Mouse (Mus musculus): ENCODE data around the gene Ddx39b. TPM values are rescaled to one million over a fixed set of nuclear protein-coding genes. Genes with fewer than 3 reads are reported as not detected.

The Ddx39b gene
- polyA plus RNA-seq, 2 experiments = 127 to 199 TPM

DNA sequence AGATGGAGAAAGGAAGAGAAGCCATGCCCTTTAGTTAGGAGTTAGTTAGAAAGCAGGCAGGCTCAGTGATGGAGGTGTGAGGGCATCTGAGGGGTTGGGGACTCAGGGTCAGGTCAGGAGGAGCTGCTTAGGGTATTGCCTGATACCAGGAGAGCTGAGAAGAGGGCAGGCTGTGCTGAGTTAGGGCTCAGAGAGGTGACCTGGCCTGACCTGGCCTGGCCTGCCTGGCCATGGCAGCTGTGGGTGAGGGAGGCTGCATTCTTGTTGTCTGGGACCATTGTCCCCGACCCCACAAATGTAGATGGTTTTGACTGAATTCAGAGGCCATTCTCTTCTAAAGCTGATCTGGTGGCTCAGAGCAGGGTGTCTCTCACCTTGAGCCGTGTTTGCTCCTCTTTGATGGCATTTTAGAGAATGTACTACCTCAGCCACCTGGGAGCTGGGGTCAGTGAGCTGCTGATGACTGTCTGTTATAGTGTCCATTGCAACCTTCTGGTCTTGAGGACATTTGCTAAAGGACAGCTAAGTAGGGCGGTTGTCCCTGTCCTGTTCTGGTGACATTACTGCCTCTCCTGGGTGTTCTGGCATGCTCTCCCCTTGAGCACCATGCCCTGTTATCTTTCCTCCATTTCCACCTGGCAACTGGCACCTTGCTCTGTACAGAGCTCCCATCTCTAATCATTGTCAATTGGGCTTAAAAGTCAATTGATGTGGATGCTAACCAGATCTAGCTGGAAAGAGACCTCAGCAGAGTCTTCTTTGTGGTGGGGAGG lies 9.0 kb downstream of the Ddx39b start:
- no peak for DNase-seq (ENCODE audit: low read depth in 3 of 3, low spot score in 3 of 3)

DNA sequence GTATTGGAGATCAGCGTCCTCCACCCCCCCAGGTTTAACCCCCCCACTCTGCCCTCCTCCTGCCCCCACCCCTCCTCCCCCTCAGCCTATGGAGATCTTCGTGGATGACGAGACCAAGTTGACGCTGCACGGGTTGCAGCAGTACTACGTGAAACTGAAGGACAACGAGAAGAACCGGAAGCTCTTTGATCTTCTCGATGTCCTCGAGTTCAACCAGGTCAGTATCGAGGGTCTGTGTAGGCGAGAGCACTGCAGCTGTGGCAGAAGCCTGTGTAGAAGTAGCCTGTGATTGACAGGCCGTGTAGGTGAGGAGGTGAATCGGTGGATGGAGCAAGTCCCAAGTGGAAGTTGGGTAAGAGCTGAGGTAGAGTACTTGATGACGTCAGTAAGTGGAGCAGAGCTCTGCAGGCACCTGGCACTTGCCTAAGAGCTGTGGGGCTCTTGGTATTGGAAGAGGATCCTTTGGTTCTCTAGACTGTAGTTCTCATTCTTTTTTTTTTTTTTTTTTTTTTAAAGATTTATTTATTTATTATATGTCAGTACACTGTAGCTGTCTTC lies 9.7 kb downstream of the Ddx39b start:
- peaks cover 72% of the 10 kb centered on the region for H3K36me3 ChIP-seq (replicated peaks; ENCODE audit: control insufficient read depth, insufficient read depth, low read depth)
- no peaks in the 10 kb centered on the region for H3K4me1 ChIP-seq (replicated peaks; ENCODE audit: control insufficient read depth in 2 of 2, insufficient read depth in 2 of 2, low read length in 1 of 2)
- ATAC-seq (ENCODE audit: insufficient read depth) = no peak
- H3K9me3 ChIP-seq (ENCODE audit: control insufficient read depth, low read length) = no peaks in the 10 kb centered on the region
- H3K4me3 ChIP-seq (ENCODE audit: insufficient read depth in 1 of 2, low read depth in 2 of 2, low read length in 2 of 2) = no peak overlapping the region
- no peak for TF ChIP-seq CTCF (IDR thresholded peaks at IDR 0.05; ENCODE audit: low read depth)
- no peak for TF ChIP-seq EP300 (IDR thresholded peaks at IDR 0.05; ENCODE audit: low read depth)
- WGBS (ENCODE audit: insufficient replicate concordance) = 86% methylated on average over 15 of the region's 15 CpGs
- DNase-seq (ENCODE audit: low read depth in 3 of 3, low spot score in 3 of 3) = no peak
- no peaks in the 10 kb centered on the region for H3K27me3 ChIP-seq (ENCODE audit: control insufficient read depth, insufficient read depth, low read length)
- no peak overlapping the region for H3K4me2 ChIP-seq (ENCODE audit: low read depth)
- no peak overlapping the region for H3K9ac ChIP-seq (replicated peaks)
- H3K27ac ChIP-seq = no peak overlapping the region

More for the DNA sequence above, 9.0 kb downstream of the Ddx39b start:
- Histone ChIP-seq H3K4me2 (ENCODE audit: low read depth) (no peak overlapping the region), H3K4me3 (ENCODE audit: insufficient read depth in 1 of 2, low read depth in 2 of 2, low read length in 2 of 2) (no peak overlapping the region), H3K36me3 (replicated peaks; ENCODE audit: control insufficient read depth, insufficient read depth, low read depth) (peaks cover 80% of the 10 kb centered on the region), H3K27me3 (ENCODE audit: control insufficient read depth, insufficient read depth, low read length) (no peaks in the 10 kb centered on the region), H3K27ac (no peak overlapping the region), H3K9ac (replicated peaks) (no peak overlapping the region), H3K9me3 (ENCODE audit: control insufficient read depth, low read length) (no peaks in the 10 kb centered on the region), H3K4me1 (replicated peaks; ENCODE audit: control insufficient read depth in 2 of 2, insufficient read depth in 2 of 2, low read length in 1 of 2) (no peaks in the 10 kb centered on the region)
- no peak for ATAC-seq (ENCODE audit: insufficient read depth)
- WGBS (ENCODE audit: insufficient replicate concordance) = 92% methylated on average over 3 of the region's 3 CpGs
- TF ChIP-seq EP300 (IDR thresholded peaks at IDR 0.05; ENCODE audit: low read depth) (no peak), CTCF (IDR thresholded peaks at IDR 0.05; ENCODE audit: low read depth) (no peak)

DNA sequence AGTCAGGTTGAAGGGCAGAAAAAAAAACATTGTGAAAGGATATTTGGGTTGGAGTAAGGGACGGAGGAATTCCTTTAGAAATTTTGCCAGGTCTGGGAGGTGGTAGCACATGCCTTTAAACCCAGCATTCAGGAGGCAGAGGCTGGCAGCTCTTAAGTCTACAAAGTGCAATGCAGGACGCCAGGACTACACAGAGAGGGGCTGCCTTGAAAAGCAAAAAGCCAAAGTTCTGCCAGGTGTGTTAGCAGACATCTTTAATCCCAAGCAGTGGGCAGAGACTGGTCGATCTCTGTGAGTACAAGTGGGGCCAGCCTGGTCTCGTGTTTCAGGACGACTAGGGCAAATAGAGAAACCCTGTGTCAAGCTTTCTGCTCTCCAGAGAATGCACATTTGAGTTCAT lies 10.4 kb downstream of the Ddx39b start:
- no peak overlapping the region for H3K4me2 ChIP-seq (ENCODE audit: low read depth)
- H3K9ac ChIP-seq (replicated peaks) = no peak overlapping the region
- TF ChIP-seq EP300 (IDR thresholded peaks at IDR 0.05; ENCODE audit: low read depth) = no peak
- no peak for TF ChIP-seq CTCF (IDR thresholded peaks at IDR 0.05; ENCODE audit: low read depth)
- 82% methylated on average over 5 of the region's 5 CpGs for WGBS (ENCODE audit: insufficient replicate concordance)
- peaks cover 65% of the 10 kb centered on the region for H3K36me3 ChIP-seq (replicated peaks; ENCODE audit: control insufficient read depth, insufficient read depth, low read depth)
- peaks cover 0 to under 1% of the 10 kb centered on the region in 2 experiments; a peak in 2 of 4 replicates for H3K4me1 ChIP-seq (replicated peaks; ENCODE audit: control insufficient read depth in 2 of 2, insufficient read depth in 2 of 2, low read length in 1 of 2)
- no peaks in the 10 kb centered on the region for H3K27me3 ChIP-seq (ENCODE audit: control insufficient read depth, insufficient read depth, low read length)
- no peak overlapping the region for H3K27ac ChIP-seq
- ATAC-seq (ENCODE audit: insufficient read depth) (no peak), DNase-seq (ENCODE audit: low read depth in 3 of 3, low spot score in 3 of 3) (no peak)
- no peak overlapping the region for H3K4me3 ChIP-seq (ENCODE audit: insufficient read depth in 1 of 2, low read depth in 2 of 2, low read length in 2 of 2)
- no peaks in the 10 kb centered on the region for H3K9me3 ChIP-seq (ENCODE audit: control insufficient read depth, low read length)

DNA sequence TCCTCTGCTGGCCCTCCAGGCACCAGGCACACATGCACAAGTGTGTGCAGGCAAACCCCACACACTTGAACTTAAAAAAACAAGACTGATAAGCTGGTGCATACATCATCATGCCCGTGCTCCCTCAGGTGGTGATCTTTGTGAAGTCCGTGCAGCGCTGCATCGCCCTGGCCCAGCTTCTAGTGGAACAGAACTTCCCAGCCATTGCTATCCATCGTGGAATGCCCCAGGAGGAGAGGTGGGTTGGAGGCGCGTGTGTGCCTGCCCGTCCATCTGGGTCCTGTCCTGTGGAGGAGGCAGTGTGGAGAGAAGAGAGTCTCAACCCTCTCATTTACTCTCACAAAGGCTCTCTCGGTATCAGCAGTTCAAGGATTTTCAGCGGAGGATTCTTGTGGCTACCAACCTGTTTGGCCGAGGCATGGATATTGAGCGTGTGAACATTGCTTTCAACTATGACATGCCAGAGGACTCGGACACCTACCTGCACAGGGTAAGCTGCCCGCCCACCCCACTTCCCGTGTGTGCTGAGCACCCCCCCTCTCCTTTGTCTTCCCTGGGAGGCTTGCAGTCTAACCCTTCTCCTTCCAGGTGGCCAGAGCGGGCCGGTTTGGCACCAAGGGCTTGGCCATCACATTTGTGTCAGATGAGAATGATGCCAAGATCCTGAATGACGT lies 11.2 kb downstream of the Ddx39b start:
- no peak overlapping the region for H3K27ac ChIP-seq
- no peak overlapping the region for H3K4me2 ChIP-seq (ENCODE audit: low read depth)
- no peak overlapping the region for H3K4me3 ChIP-seq (ENCODE audit: insufficient read depth in 1 of 2, low read depth in 2 of 2, low read length in 2 of 2)
- H3K9ac ChIP-seq (replicated peaks) = no peak overlapping the region
- no peak for TF ChIP-seq EP300 (IDR thresholded peaks at IDR 0.05; ENCODE audit: low read depth)
- no peak for TF ChIP-seq CTCF (IDR thresholded peaks at IDR 0.05; ENCODE audit: low read depth)
- peaks cover 57% of the 10 kb centered on the region for H3K36me3 ChIP-seq (replicated peaks; ENCODE audit: control insufficient read depth, insufficient read depth, low read depth)
- no peaks in the 10 kb centered on the region for H3K27me3 ChIP-seq (ENCODE audit: control insufficient read depth, insufficient read depth, low read length)
- H3K9me3 ChIP-seq (ENCODE audit: control insufficient read depth, low read length) = no peaks in the 10 kb centered on the region
- WGBS (ENCODE audit: insufficient replicate concordance) = 81% methylated on average over 18 of the region's 18 CpGs
- no peak for ATAC-seq (ENCODE audit: insufficient read depth)
- peaks cover 0 to 6% of the 10 kb centered on the region in 2 experiments; a peak in 3 of 4 replicates for H3K4me1 ChIP-seq (replicated peaks; ENCODE audit: control insufficient read depth in 2 of 2, insufficient read depth in 2 of 2, low read length in 1 of 2)
- no peak for DNase-seq (ENCODE audit: low read depth in 3 of 3, low spot score in 3 of 3)
